Mouse (Mus musculus) lung, embryonic 16.5 days (tissue): ENCODE measurements at regions not wholly inside any gene's neighbourhood (a gene's known extent, or its start where the extent isn't known, plus 50 kb on each side); places are given as distances from the start of the nearest gene placed in this dataset.

Experiments used
- ATAC-seq: fragments of 200-750 bp; cut with Nextera tagmentation; 2 replicates; pipeline ENCODE4 v1.8.0; 2017; ENCODE audit warnings: low read depth, mild to moderate bottlenecking, moderate library complexity
- H3K27ac ChIP-seq: fragments of 300-500 bp; sonication (generic); 2 replicates; pipeline ENCODE4 v1.5.1; 2014; ENCODE audit warnings: mild to moderate bottlenecking, control low read depth, low read length
- H3K27me3 ChIP-seq: fragments of 300-500 bp; sonication (generic); 2 replicates; pipeline ENCODE4 v1.6.1; 2014; ENCODE audit warnings: low read depth, low read length, mixed read lengths; ENCODE audit not compliant: control insufficient read depth, insufficient read depth
- H3K36me3 ChIP-seq: fragments of 300-500 bp; sonication (generic); 2 replicates; pipeline ENCODE4 v1.6.1; 2014; ENCODE audit warnings: low read length; ENCODE audit not compliant: control insufficient read depth, insufficient read depth
- H3K4me1 ChIP-seq: fragments of 300-500 bp; sonication (generic); replicated peaks from 2 replicates; pipeline ENCODE4 v1.6.1; 2014; ENCODE audit warnings: low read length, mixed read lengths; ENCODE audit not compliant: control insufficient read depth, insufficient read depth
- H3K4me2 ChIP-seq: fragments of 300-500 bp; sonication (generic); 2 replicates; pipeline ENCODE4 v1.6.1; 2014; ENCODE audit warnings: low read depth, low read length, control low read depth
- H3K4me3 ChIP-seq: fragments of 300-500 bp; sonication (generic); 2 replicates; pipeline ENCODE4 v1.5.1; 2014; ENCODE audit warnings: mild to moderate bottlenecking, low read length, control low read depth
- H3K9ac ChIP-seq: fragments of 300-500 bp; sonication (generic); 2 replicates; pipeline ENCODE4 v1.6.1; 2014; ENCODE audit warnings: low read length, control low read depth
- H3K9me3 ChIP-seq: fragments of 300-500 bp; sonication (generic); 2 replicates; pipeline ENCODE4 v1.6.1; 2016; ENCODE audit warnings: low read length; ENCODE audit not compliant: control insufficient read depth
- WGBS: fragments of 180-500 bp; shearing (Covaris S2); extraction: QIAGEN DNeasy Blood & Tissue Kit; methylation state at CpG from one replicate; pipeline ENCODE4 v1.1.7; 2014; 5-methylcytosine and 5-hydroxymethylcytosine counted together

- H3K9ac ChIP-seq: no peak overlapping the region
- no peaks in the 10 kb centered on the region for H3K9me3 ChIP-seq
- H3K36me3 ChIP-seq: no peaks in the 10 kb centered on the region
- H3K4me2 ChIP-seq: no peak overlapping the region
- H3K4me3 ChIP-seq: no peak overlapping the region
- ATAC-seq: no peak
- H3K27me3 ChIP-seq: no peaks in the 10 kb centered on the region
- 88% methylated on average over 7 of the region's 7 CpGs for WGBS
- no peak overlapping the region for H3K27ac ChIP-seq
- H3K4me1 ChIP-seq: no peaks in the 10 kb centered on the region
These were observed 491.4 kb upstream of the Gm765 start for GRCm38 (mm10) chr6:98833922-98834321.

- no peaks in the 10 kb centered on the region for H3K36me3 ChIP-seq
- WGBS: 53% methylated on average over 4 of the region's 4 CpGs
- no peaks in the 10 kb centered on the region for H3K9me3 ChIP-seq
- H3K4me1 ChIP-seq: no peaks in the 10 kb centered on the region
- no peaks in the 10 kb centered on the region for H3K27me3 ChIP-seq
- H3K4me3 ChIP-seq: no peak overlapping the region
- no peak overlapping the region for H3K4me2 ChIP-seq
- no peak for ATAC-seq
- no peak overlapping the region for H3K27ac ChIP-seq
- H3K9ac ChIP-seq: no peak overlapping the region
These were observed 487.6 kb upstream of the Gm765 start for GRCm38 (mm10) chr6:98830191-98830590.

DNA sequence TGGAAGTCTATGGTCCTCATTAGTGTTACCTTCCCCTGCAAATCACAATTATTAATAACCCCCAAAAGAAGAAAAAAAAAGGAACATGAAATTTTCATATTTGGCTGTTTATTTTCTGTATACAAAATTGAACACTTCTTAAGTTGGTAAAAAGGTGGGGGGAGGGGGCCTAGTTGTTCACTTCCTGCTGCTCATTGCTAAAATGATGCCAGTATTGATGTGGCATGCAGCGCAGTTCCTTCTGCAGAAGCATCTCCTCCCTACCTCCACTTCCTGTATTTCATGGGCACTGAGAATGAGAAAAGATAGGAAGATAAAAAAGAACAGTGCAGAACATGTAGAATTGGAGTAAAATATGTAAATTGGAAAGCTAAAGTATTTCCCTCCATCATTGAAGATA, 465.5 kb upstream of the Gm765 start:
- H3K27ac ChIP-seq: no peak overlapping the region
- H3K27me3 ChIP-seq: no peaks in the 10 kb centered on the region
- H3K4me3 ChIP-seq: no peak overlapping the region
- 95% methylated on average over 1 of the region's 1 CpGs for WGBS
- no peak overlapping the region for H3K9ac ChIP-seq
- 0 out of 2 replicates have a peak, but pooled peaks cover 3% of the 10 kb centered on the region for H3K4me1 ChIP-seq
- H3K36me3 ChIP-seq: no peaks in the 10 kb centered on the region
- no peak overlapping the region for H3K4me2 ChIP-seq
- no peaks in the 10 kb centered on the region for H3K9me3 ChIP-seq
- no peak for ATAC-seq

DNA sequence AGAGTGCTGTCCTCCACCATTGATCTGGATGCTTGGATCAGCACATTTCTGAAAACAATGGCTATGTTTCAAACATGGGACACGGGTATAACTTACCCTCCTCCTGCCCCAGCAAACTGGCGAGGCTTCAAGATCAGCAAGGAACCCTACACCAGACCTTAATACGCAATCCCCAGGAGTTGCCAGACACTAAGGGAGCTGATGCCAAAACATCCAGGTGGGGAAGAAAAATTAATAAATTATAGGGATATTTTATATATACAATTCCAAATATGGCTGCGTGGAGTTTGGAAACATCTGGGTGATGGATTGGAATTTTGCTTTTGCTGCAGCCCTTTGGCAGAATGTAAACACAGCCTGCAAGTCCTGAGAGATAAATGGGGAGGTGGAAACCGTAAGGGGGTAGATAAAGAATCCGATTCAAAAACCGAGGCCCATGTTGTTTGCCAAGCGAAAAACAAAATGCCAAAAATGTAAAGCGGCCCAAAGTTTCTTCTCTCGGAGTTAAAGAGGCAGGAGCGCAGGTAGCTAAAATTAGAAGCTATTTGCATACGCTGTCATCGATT, 460.9 kb upstream of the Gm765 start:
- H3K4me3 ChIP-seq: no peak overlapping the region
- 30% methylated on average over 13 of the region's 13 CpGs for WGBS

DNA sequence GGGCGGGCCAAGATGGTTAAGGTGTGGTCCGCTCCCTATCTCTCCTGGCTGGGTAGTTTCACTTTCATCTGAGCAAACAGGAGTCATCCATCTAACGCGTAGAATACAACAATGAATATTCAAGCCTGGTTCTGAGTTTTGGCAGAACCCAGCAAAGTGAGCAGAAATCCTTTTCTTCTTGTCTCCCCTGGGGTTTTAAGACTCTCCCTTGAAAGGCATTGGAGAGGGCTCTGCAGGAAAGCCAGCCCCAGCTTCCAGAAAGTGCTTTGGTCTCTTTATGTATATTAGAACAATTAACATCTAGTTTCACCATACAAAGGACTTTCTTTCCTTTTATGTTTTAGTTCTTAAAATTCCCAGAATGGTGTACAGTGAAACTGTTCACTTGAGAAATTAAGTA, 458.5 kb upstream of the Gm765 start:
- Histone ChIP-seq H3K4me2 (no peak overlapping the region), H3K4me3 (no peak overlapping the region), H3K9ac (no peak overlapping the region), H3K36me3 (no peaks in the 10 kb centered on the region), H3K4me1 (peaks cover 12% of the 10 kb centered on the region), H3K9me3 (no peaks in the 10 kb centered on the region; the same call in 1 of the 2 replicates), H3K27ac (no peak overlapping the region), H3K27me3 (no peaks in the 10 kb centered on the region)
- ATAC-seq: no peak
- 84% methylated on average over 4 of the region's 4 CpGs for WGBS

More for the DNA sequence above, 460.9 kb upstream of the Gm765 start:
- Histone ChIP-seq H3K9me3 (no peaks in the 10 kb centered on the region; the same call in 1 of the 2 replicates), H3K27ac (no peak overlapping the region), H3K36me3 (no peaks in the 10 kb centered on the region), H3K9ac (no peak overlapping the region), H3K4me2 (no peak overlapping the region), H3K4me1 (0 out of 2 replicates have a peak, but pooled peaks cover 4% of the 10 kb centered on the region), H3K27me3 (no peaks in the 10 kb centered on the region)
- ATAC-seq: peak; percentile 51; the same call in 1 of the 2 replicates

DNA sequence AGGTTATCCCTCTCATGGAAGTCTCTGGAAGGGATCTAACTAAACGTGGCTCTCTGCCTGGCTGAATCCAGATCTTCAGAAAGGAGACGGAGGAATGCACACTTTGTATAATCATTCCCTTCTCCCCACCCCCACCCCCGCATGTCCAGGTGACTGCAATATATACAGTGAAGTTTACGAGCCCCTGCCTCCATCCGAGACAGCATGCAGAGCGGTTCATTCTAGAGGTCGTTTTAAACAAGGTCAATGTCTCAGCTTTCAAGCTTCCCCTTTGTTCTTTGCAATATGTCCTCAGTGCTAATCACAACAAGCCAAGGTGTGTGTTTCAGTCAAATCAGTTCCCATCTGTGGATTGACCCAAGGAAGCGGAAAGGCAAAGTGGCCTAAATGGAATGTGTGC, 457.5 kb upstream of the Gm765 start:
- Histone ChIP-seq H3K4me2 (no peak overlapping the region), H3K4me3 (no peak overlapping the region), H3K27ac (no peak overlapping the region), H3K9me3 (no peaks in the 10 kb centered on the region; the same call in 1 of the 2 replicates), H3K27me3 (no peaks in the 10 kb centered on the region), H3K4me1 (peaks cover 12% of the 10 kb centered on the region), H3K9ac (no peak overlapping the region), H3K36me3 (no peaks in the 10 kb centered on the region)
- 75% methylated on average over 8 of the region's 8 CpGs for WGBS
- no peak for ATAC-seq

GRCm38 (mm10) chr6:98797778-98798177, 455.2 kb upstream of the Gm765 start:
- Histone ChIP-seq H3K4me3 (no peak overlapping the region), H3K9ac (no peak overlapping the region), H3K27me3 (no peaks in the 10 kb centered on the region), H3K4me1 (peaks cover 9% of the 10 kb centered on the region), H3K36me3 (no peaks in the 10 kb centered on the region), H3K4me2 (peak overlapping the region; percentile 32; the same call in 1 of the 2 replicates), H3K27ac (peak overlapping the region; percentile 63), H3K9me3 (no peaks in the 10 kb centered on the region; the same call in 1 of the 2 replicates)
- WGBS: 44% methylated on average over 3 of the region's 3 CpGs
- peak; percentile 75 for ATAC-seq

DNA sequence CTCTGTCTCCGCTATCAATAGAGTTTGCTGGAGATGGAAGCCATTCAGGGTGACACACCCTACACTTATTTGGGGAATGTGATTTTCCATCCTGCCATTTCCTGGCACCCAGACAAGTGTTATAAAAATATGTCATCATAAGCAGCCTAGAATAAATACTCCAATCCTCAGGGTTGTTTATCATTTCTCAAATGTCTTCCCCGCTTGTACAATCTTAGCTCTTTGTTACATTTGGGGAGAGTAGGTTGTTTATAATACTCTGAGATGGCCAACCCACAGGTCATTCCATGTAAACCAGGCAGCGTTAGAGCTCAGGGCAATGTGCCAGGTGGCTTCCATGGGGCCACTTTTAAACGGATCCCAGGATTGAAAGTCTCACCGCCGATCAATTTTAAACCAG, 454.8 kb upstream of the Gm765 start:
- H3K4me1 ChIP-seq: peaks cover 9% of the 10 kb centered on the region
- H3K4me2 ChIP-seq: peak overlapping the region; percentile 32; the same call in 1 of the 2 replicates
- no peaks in the 10 kb centered on the region; the same call in 1 of the 2 replicates for H3K9me3 ChIP-seq
- H3K4me3 ChIP-seq: no peak overlapping the region
- peak; percentile 93 for ATAC-seq
- H3K27me3 ChIP-seq: no peaks in the 10 kb centered on the region
- H3K27ac ChIP-seq: peak overlapping the region; percentile 63
- H3K9ac ChIP-seq: no peak overlapping the region
- H3K36me3 ChIP-seq: no peaks in the 10 kb centered on the region
- WGBS: 27% methylated on average over 6 of the region's 6 CpGs

GRCm38 (mm10) chr6:98796666-98797065, 454.1 kb upstream of the Gm765 start:
- H3K9me3 ChIP-seq: no peaks in the 10 kb centered on the region; the same call in 1 of the 2 replicates
- no peak overlapping the region for H3K4me3 ChIP-seq
- 15% methylated on average over 4 of the region's 4 CpGs for WGBS
- H3K4me1 ChIP-seq: peaks cover 9% of the 10 kb centered on the region
- H3K4me2 ChIP-seq: no peak overlapping the region
- no peaks in the 10 kb centered on the region for H3K27me3 ChIP-seq
- peak; percentile 50; the same call in 1 of the 2 replicates for ATAC-seq
- H3K27ac ChIP-seq: no peak overlapping the region
- no peaks in the 10 kb centered on the region for H3K36me3 ChIP-seq
- H3K9ac ChIP-seq: no peak overlapping the region
